Mouse (Mus musculus) forebrain, embryonic 15.5 days (tissue): Measurements from ENCODE around the gene Cntnap2. TPM values are rescaled to one million over a fixed set of nuclear protein-coding genes. Genes with fewer than 3 reads are reported as not detected.

ENCODE experiments used
- ATAC-seq: fragments of 200-750 bp; cut with Nextera tagmentation; replicated peaks from 2 replicates; pipeline ENCODE4 v1.8.0; 2017; ENCODE audit warnings: mild to moderate bottlenecking, moderate TSS enrichment, moderate library complexity
- H3K27ac ChIP-seq: fragments of 300-500 bp; sonication (generic); replicated peaks from 2 replicates; pipeline ENCODE4 v1.5.1; 2015; ENCODE audit warnings: mild to moderate bottlenecking, inconsistent platforms
- H3K27me3 ChIP-seq: fragments of 300-500 bp; sonication (generic); 2 replicates; pipeline ENCODE4 v1.6.1; 2015; ENCODE audit warnings: inconsistent platforms
- H3K36me3 ChIP-seq: fragments of 300-500 bp; sonication (generic); 2 replicates; pipeline ENCODE4 v1.6.1; 2015; ENCODE audit warnings: mild to moderate bottlenecking, inconsistent platforms
- H3K4me1 ChIP-seq: fragments of 300-500 bp; sonication (generic); 2 replicates; pipeline ENCODE4 v1.6.1; 2015; ENCODE audit warnings: inconsistent platforms
- H3K4me2 ChIP-seq: fragments of 300-500 bp; sonication (generic); replicated peaks from 2 replicates; pipeline ENCODE4 v1.6.1; 2015; ENCODE audit warnings: mild to moderate bottlenecking, inconsistent platforms
- H3K4me3 ChIP-seq: fragments of 300-500 bp; sonication (generic); 2 replicates; pipeline ENCODE4 v1.5.1; 2015; ENCODE audit warnings: mild to moderate bottlenecking, inconsistent platforms
- H3K9ac ChIP-seq: fragments of 300-500 bp; sonication (generic); replicated peaks from 2 replicates; pipeline ENCODE4 v1.6.1; 2015; ENCODE audit warnings: mild to moderate bottlenecking, inconsistent platforms
- H3K9me3 ChIP-seq: fragments of 300-500 bp; sonication (generic); 2 replicates; pipeline ENCODE4 v1.6.1; 2016; ENCODE audit warnings: inconsistent platforms
- WGBS: fragments of 180-500 bp; shearing (Covaris S2); methylation state at CpG from one replicate; pipeline ENCODE4 v1.1.7; 2015; ENCODE audit warnings: mixed read lengths; 5-methylcytosine and 5-hydroxymethylcytosine counted together
- polyA plus RNA-seq: library from polyadenylated mRNA; unstranded; fragments of >200 nt; fragmentation: Nextera tagmentation; extraction: Ambion mirVana; gene quantifications from 2 replicates; pipeline ENCODE4 v1.2.1, GENCODE M21; 2015

The Cntnap2 gene
- polyA plus RNA-seq, 1 experiment from 2014 or later = 67.0 TPM

DNA sequence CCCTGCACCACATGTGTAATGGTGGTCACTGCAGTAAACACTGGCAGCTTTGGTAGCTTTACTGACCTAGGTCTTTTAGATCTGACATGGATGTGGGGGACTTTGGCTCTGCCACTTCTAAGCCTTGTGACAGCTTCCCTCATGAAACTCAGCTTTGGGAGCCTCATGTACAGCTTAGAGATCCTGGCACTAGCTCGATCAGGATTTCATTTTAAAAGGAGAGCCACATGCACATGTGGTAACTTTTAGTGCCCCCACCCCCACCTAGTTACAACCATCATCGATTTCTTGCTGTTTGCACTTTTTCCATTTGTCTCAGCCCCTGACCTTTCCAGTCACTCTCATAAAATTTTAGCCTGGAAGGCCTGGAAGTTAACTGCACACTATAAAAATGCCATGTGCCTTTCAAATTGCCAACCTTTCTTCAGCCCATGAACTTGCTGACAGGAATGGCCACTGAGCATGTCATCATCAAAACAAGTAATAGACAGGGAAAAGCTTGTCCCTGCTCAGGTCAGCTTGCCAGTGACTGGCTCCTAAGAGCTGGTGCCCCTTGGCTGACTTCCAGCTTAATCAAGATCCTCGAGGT is 2197.9 kb downstream of the Cntnap2 start:
- no peaks in the 10 kb centered on the region for H3K27me3 ChIP-seq
- 51% methylated on average over 3 of the region's 3 CpGs for WGBS
- no peak overlapping the region for H3K9ac ChIP-seq
- H3K36me3 ChIP-seq = no peaks in the 10 kb centered on the region
- no peak overlapping the region for H3K27ac ChIP-seq
- H3K4me2 ChIP-seq = no peak overlapping the region
- H3K4me3 ChIP-seq = no peak overlapping the region
- H3K9me3 ChIP-seq = no peaks in the 10 kb centered on the region
- no peak for ATAC-seq
- H3K4me1 ChIP-seq = peaks cover 12% of the 10 kb centered on the region

DNA sequence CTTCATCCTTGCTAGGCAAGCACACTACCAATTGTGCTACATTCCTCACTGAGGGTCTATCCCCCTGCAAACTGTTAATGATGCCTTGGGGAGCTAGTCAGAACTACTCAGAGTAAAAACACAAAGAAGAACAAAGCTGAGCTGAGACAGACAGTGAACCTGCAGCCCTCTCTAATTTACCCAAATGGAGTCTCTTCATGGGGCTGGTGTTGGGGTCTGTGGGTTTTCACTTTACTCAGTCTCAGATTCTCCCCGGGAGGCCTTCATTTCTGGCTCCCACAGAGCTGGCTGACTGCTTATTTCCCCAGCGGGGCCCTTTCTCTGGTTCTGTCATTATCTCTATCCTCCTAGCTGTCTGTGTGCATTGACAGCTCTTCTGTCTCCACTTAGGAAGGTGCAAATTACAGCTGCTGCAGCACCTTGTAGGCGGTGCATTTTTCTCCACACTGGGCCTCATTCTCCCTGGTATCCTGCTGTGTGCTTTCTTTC is 2200.5 kb downstream of the Cntnap2 start:
- Histone ChIP-seq H3K4me1 (peaks cover 12% of the 10 kb centered on the region), H3K36me3 (no peaks in the 10 kb centered on the region), H3K27me3 (no peaks in the 10 kb centered on the region), H3K4me2 (no peak overlapping the region), H3K27ac (peak overlapping the region; percentile 76), H3K4me3 (no peak overlapping the region), H3K9me3 (no peaks in the 10 kb centered on the region), H3K9ac (no peak overlapping the region)
- 4% methylated on average over 3 of the region's 3 CpGs for WGBS
- ATAC-seq = peak; percentile 89

DNA sequence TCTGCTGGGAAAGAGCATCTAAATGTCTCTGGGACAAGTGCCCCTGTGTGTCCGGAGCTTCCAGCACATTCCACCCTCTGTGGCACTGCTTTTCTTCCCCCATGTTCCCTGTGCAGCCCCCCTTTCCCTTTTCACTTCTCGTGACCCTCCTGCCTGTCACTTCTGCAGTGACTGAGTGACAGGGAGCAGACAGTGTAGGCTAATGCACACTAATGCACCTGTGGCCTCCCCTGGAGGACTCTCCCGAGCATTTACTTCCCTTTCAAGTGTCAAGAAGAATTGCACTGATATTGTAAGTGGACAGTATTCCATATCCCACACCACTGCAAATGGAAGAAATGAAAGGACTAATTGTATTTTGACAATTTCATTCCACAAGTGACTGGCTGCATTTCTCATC is 2208.1 kb downstream of the Cntnap2 start:
- H3K27me3 ChIP-seq = no peaks in the 10 kb centered on the region
- 0 out of 2 replicates have a peak, but pooled peaks cover 3% of the 10 kb centered on the region for H3K4me1 ChIP-seq
- H3K9ac ChIP-seq = no peak overlapping the region
- no peaks in the 10 kb centered on the region for H3K9me3 ChIP-seq
- no peak; the same call in 1 of the 2 replicates for ATAC-seq
- no peak overlapping the region for H3K4me2 ChIP-seq
- H3K27ac ChIP-seq = 0 out of 2 replicates have a peak overlapping the region, but pooled peaks have one; percentile 29
- H3K36me3 ChIP-seq = no peaks in the 10 kb centered on the region
- no peak overlapping the region for H3K4me3 ChIP-seq
- 49% methylated on average over 3 of the region's 3 CpGs for WGBS

DNA sequence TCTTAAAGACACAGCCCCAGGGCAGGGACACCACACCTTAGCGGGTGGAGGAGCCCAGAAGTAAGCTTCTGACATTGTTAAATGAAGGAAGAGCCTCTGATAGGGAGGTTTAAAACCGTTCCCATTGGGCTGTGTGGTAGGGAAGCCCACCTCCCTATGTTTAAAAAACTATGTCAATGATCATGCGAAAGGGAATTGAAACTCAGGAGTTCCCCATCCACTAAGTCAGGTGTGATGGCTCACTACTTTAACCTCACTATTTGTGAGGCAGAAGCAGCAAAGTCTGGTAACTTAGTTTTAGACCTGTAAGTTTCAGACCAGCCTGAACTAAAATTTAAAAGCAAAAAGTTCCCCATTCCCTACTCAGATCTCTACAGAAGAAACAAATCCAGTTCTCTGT is 2210.3 kb downstream of the Cntnap2 start:
- ATAC-seq = no peak
- H3K36me3 ChIP-seq = no peaks in the 10 kb centered on the region
- H3K27ac ChIP-seq = no peak overlapping the region
- H3K9me3 ChIP-seq = no peaks in the 10 kb centered on the region
- H3K27me3 ChIP-seq = no peaks in the 10 kb centered on the region
- H3K4me2 ChIP-seq = no peak overlapping the region
- no peak overlapping the region for H3K9ac ChIP-seq
- WGBS = 87% methylated on average over 3 of the region's 3 CpGs
- peaks cover 16% of the 10 kb centered on the region for H3K4me1 ChIP-seq
- H3K4me3 ChIP-seq = no peak overlapping the region

DNA sequence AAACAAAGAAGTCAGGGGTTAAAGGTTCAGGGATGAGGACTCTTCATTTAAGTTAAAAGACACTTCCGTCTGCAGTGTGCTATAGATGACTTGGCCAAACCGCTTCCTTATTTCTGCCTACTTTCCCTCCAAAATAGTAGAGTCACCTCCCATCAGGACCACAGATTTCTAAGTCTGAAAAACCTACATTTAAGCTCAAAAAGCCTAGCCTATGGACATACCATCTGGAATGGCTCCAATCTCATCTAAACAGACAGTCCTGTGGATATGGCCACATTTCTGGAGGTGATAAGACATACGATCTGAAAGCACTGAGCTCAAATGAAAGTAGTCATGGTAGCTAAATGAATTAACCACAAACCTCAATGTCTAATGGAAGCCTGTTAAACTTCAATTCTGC is 2212.4 kb downstream of the Cntnap2 start:
- ATAC-seq = no peak

DNA sequence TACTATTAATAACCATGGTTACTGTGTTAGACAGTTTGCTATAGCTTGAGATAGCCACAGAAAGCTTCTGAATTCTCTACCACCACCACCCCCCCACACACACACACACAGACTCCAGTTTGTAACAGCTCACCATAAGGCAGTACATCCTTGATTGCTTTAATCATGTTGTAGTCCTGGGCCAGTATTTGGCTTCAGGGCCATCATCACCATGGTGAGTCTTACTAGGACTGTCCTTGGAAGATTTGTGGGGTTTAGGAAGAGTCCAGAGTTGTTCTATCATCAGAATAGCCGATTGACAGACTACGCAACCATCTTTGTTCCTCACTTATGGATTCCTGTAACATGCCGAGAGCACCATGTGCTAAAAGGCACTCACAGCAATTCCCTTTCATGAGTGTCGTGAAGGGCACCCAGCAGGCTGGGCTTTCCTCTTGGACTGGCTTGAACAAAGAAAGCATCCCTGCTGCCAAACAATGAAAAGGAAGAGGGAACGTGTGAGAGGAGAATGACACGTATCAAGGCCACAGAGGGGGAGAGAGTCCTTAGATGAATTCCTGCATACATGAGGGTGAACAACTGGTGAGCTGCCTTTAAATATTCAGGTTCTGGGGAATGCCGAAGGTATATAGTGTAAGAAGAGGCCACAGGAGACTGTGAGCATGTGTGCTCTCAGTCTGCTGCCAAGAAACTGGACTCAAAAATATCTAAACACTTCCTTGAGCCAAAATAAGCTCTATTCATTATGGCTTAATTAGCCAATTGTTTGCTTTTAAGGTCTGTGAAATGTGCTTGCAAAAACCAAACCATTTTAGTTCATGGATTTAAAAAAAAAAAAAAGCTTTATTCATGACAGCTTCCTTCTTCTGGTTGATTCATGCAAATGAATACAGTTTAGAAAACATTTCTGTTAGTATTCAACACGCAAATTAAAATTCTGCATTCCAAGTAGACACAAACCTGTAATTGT is 2213.7 kb downstream of the Cntnap2 start:
- no peaks in the 10 kb centered on the region for H3K27me3 ChIP-seq
- WGBS = 11% methylated on average over 8 of the region's 8 CpGs
- H3K9me3 ChIP-seq = no peaks in the 10 kb centered on the region
- H3K27ac ChIP-seq = peak overlapping the region; percentile 92
- ATAC-seq = peak; percentile 70
- no peaks in the 10 kb centered on the region for H3K36me3 ChIP-seq
- no peak overlapping the region for H3K4me3 ChIP-seq
- H3K4me1 ChIP-seq = peaks cover 37% of the 10 kb centered on the region
- H3K9ac ChIP-seq = peak overlapping the region; percentile 19; the same call in 1 of the 2 replicates
- peak overlapping the region; percentile 21; the same call in 1 of the 2 replicates for H3K4me2 ChIP-seq

More for the DNA sequence above, 2212.4 kb downstream of the Cntnap2 start:
- no peaks in the 10 kb centered on the region for H3K9me3 ChIP-seq
- no peak overlapping the region for H3K9ac ChIP-seq
- WGBS = 93% methylated on average over 3 of the region's 3 CpGs
- no peaks in the 10 kb centered on the region for H3K27me3 ChIP-seq
- peaks cover 32% of the 10 kb centered on the region for H3K4me1 ChIP-seq
- H3K27ac ChIP-seq = peak overlapping the region; percentile 92; the same call in 1 of the 2 replicates
- no peaks in the 10 kb centered on the region for H3K36me3 ChIP-seq
- H3K4me3 ChIP-seq = no peak overlapping the region
- H3K4me2 ChIP-seq = no peak overlapping the region

DNA sequence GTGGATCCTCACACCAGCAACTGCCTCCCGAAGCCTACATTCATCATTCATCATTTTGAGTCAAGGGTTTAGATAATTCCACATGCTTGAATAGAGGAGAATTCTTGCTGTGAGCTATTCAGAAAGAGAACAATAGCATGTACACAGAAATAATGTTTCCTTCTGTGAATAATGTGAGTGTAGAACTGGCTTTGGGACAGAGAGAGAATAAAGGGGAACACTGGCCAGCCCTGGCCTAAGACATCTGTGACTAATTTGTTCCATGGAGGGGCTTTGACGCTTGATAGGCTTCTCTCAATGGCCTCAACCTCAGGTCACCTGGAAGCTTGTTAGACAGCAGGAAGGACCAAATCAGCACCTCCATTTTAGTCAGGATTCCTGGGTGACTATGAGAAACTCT is 2215.9 kb downstream of the Cntnap2 start:
- no peak overlapping the region for H3K4me3 ChIP-seq
- peaks cover 58% of the 10 kb centered on the region for H3K4me1 ChIP-seq
- no peak overlapping the region for H3K9ac ChIP-seq
- ATAC-seq = no peak
- no peaks in the 10 kb centered on the region for H3K9me3 ChIP-seq
- no peaks in the 10 kb centered on the region for H3K36me3 ChIP-seq
- H3K27me3 ChIP-seq = no peaks in the 10 kb centered on the region
- WGBS = 16% methylated on average over 2 of the region's 2 CpGs
- no peak overlapping the region for H3K4me2 ChIP-seq
- 0 out of 2 replicates have a peak overlapping the region, but pooled peaks have one; percentile 1 for H3K27ac ChIP-seq

DNA sequence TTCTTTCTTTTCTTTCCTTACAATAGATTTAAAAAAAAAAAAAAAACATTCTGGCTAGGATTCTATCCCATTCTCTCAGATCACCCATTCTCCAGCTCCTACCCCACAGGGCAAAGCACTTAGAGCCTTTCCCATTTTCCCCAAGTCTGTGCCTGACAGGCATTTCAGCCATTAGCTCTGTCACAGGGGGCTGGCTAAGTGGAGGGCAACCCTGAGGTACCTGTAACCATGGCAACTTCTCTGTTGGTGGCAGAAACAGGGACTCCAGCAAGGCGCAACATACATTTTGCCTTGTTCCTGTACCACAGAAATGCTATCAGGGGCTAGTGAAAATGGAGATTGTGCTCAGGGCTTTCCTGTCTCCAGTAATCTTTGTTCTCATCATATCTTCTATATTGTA is 2220.0 kb downstream of the Cntnap2 start:
- Histone ChIP-seq H3K4me2 (no peak overlapping the region), H3K4me1 (peaks cover 55% of the 10 kb centered on the region), H3K9me3 (no peaks in the 10 kb centered on the region), H3K27ac (peak overlapping the region; percentile 76), H3K9ac (no peak overlapping the region), H3K27me3 (no peaks in the 10 kb centered on the region), H3K36me3 (no peaks in the 10 kb centered on the region), H3K4me3 (no peak overlapping the region)
- ATAC-seq = peak; percentile 79
- WGBS = 12% methylated on average over 1 of the region's 1 CpGs

DNA sequence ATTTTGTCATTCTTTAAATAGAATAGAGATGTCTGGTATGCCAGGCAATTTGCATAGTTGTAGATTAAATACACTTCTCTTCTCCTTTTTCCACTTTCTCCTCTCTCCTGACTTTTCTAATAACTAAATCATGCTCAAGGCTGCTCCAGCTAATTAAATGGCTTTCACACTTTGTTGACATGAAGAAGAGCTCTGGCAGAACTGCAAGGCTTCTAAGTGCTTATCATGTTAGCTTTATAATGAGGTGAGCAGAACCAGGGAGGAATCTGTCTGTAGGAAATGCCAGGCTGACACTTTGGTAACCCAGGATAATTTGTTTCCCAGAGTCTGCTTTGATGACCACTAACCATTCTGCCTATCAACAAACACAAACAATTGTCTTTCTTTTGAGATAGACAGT is 2222.4 kb downstream of the Cntnap2 start:
- no peaks in the 10 kb centered on the region for H3K27me3 ChIP-seq
- H3K4me3 ChIP-seq = no peak overlapping the region
- peak overlapping the region; percentile 43 for H3K27ac ChIP-seq
- H3K9ac ChIP-seq = no peak overlapping the region
- H3K4me1 ChIP-seq = peaks cover 38% of the 10 kb centered on the region
- H3K9me3 ChIP-seq = no peaks in the 10 kb centered on the region
- ATAC-seq = no peak
- H3K4me2 ChIP-seq = no peak overlapping the region
- H3K36me3 ChIP-seq = no peaks in the 10 kb centered on the region

DNA sequence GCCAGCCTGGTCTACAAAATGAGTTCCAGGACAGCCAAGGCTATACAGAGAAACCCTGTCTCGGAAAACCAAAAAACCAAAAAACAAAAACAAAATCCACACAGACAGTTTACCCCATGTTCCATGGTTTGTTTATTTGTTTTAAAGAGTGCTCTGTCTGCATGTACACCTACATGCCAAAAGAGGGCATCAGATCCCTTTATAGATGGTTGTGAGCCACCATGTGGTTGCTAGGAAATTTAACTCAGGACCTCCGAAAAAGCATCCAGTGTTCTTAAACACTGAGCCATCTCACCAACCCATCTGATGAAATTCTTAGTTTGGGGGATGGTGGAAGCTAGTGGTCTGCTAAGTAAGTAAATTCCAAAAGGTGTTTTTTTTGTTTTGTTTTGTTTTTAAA is 2225.6 kb downstream of the Cntnap2 start:
- Histone ChIP-seq H3K4me1 (peaks cover 31% of the 10 kb centered on the region), H3K27ac (no peak overlapping the region)

DNA sequence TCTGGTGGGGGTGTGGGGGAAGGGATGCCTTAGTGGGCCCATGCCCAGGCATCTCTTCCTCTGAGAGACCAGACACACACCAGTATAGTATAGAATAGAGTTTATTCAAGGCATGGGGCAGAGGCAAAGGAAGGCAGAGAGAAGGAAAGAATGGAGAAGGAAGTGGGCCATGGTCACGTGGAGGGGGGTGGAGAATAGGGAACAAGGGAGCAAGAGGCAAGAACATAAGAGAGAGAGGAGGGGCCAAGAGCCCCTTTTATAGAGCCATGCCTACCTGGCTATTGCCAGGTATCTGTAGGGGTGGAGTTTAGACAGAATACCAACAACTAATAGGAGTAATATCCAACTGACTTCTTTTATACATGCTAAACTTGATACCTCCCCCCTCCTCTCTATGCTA is 2226.6 kb downstream of the Cntnap2 start:
- no peak overlapping the region for H3K9ac ChIP-seq
- H3K27ac ChIP-seq = peak overlapping the region; percentile 87; the same call in 1 of the 2 replicates
- no peak for ATAC-seq
- H3K4me2 ChIP-seq = no peak overlapping the region
- 45% methylated on average over 1 of the region's 1 CpGs for WGBS
- H3K36me3 ChIP-seq = no peaks in the 10 kb centered on the region
- H3K27me3 ChIP-seq = no peaks in the 10 kb centered on the region
- H3K9me3 ChIP-seq = no peaks in the 10 kb centered on the region
- peaks cover 29% of the 10 kb centered on the region for H3K4me1 ChIP-seq
- H3K4me3 ChIP-seq = no peak overlapping the region

More for the DNA sequence above, 2225.6 kb downstream of the Cntnap2 start:
- H3K4me2 ChIP-seq = no peak overlapping the region
- no peaks in the 10 kb centered on the region for H3K27me3 ChIP-seq
- no peak overlapping the region for H3K4me3 ChIP-seq
- ATAC-seq = no peak
- H3K9ac ChIP-seq = no peak overlapping the region
- H3K9me3 ChIP-seq = no peaks in the 10 kb centered on the region
- H3K36me3 ChIP-seq = no peaks in the 10 kb centered on the region
- WGBS = 60% methylated on average over 2 of the region's 2 CpGs
